Mouse (Mus musculus) E14TG2a.4 (cell line): ENCODE measurements at regions not wholly inside any gene's neighbourhood (a gene's known extent, or its start where the extent isn't known, plus 50 kb on each side); places are given as distances from the start of the nearest gene placed in this dataset.
A peak's percentile ranks its signal among the peaks of the same experiment; 100 is the strongest.

Experiments
- H3K27me3 ChIP-seq: 2 replicates; pipeline ENCODE4 v1.6.1; 2014; ENCODE audit warnings: low read length, control low read depth; ENCODE audit not compliant: insufficient read depth
- H3K36me3 ChIP-seq: 2 replicates; pipeline ENCODE4 v1.6.1; 2014; ENCODE audit warnings: low read length, control low read depth; ENCODE audit not compliant: insufficient read depth
- H3K4me1 ChIP-seq: replicated peaks from 2 replicates; pipeline ENCODE4 v1.6.1; 2014; ENCODE audit warnings: low read depth, low read length, control low read depth
- H3K4me3 ChIP-seq: replicated peaks from 2 replicates; pipeline ENCODE4 v1.5.1; 2014; ENCODE audit warnings: mild to moderate bottlenecking, low read length
- H3K9me3 ChIP-seq: 2 replicates; pipeline ENCODE4 v1.6.1; 2014; ENCODE audit warnings: low read length, control low read depth
- CTCF ChIP-seq: conservative IDR thresholded peaks from 2 replicates; pipeline ENCODE4 v1.5.1; 2014; ENCODE audit warnings: low read length
- NANOG ChIP-seq: IDR thresholded peaks from 2 replicates; pipeline ENCODE4 v1.6.1; 2014; ENCODE audit warnings: borderline replicate concordance, low read length, mixed read lengths
- POU5F1 ChIP-seq: IDR thresholded peaks from 2 replicates; pipeline ENCODE4 v1.6.1; 2014; ENCODE audit warnings: low read length, borderline replicate concordance

DNA sequence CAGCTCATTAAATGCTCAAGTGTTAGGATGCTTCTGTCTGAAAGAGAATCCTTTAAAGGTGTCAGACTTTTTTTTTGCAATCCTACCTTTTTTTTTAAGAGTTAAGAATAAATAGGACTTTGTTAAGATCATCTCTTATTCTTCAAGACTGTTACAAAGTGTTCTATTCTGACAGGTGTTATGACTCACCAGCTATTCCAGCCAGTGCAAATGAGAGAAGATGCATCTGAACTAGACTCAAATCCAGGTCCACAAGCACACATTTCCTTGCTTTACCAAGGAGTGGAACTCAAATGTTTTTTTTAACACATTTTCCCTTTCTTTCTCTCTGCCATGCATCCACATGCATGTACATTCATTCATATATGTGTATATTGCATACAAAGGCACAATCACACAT is 98.4 kb upstream of the Atp10a start:
- no peaks in the 10 kb centered on the region for H3K36me3 ChIP-seq
- no peak overlapping the region for H3K4me3 ChIP-seq
- H3K4me1 ChIP-seq: no peaks in the 10 kb centered on the region
- H3K27me3 ChIP-seq: no peaks in the 10 kb centered on the region
- no peaks in the 10 kb centered on the region for H3K9me3 ChIP-seq
- TF ChIP-seq POU5F1 (no peak), CTCF (no peak)

DNA sequence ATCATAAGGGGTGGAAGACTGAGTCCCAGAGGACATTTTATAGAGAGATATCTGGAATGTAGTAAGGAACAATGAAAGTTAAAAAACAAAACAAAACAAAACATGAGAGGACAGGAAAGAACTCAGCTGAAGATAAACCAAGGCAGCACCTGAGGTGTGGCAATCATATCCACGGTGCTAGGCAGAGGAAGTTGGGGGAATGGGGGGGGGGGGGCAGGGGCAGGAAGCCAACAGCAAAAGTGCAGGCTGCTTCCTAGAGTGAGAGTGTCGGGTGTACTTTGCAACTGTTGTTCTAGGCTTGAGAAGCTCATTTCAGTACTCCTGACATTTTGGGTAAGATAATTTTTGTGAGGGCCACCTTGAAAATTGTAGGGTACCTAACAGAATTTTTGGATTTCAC is 87.2 kb upstream of the Atp10a start:
- H3K9me3 ChIP-seq: no peaks in the 10 kb centered on the region
- no peaks in the 10 kb centered on the region for H3K27me3 ChIP-seq
- H3K36me3 ChIP-seq: no peaks in the 10 kb centered on the region
- H3K4me1 ChIP-seq: no peaks in the 10 kb centered on the region
- no peak overlapping the region for H3K4me3 ChIP-seq
- TF ChIP-seq NANOG: no peak
- TF ChIP-seq POU5F1: no peak

DNA sequence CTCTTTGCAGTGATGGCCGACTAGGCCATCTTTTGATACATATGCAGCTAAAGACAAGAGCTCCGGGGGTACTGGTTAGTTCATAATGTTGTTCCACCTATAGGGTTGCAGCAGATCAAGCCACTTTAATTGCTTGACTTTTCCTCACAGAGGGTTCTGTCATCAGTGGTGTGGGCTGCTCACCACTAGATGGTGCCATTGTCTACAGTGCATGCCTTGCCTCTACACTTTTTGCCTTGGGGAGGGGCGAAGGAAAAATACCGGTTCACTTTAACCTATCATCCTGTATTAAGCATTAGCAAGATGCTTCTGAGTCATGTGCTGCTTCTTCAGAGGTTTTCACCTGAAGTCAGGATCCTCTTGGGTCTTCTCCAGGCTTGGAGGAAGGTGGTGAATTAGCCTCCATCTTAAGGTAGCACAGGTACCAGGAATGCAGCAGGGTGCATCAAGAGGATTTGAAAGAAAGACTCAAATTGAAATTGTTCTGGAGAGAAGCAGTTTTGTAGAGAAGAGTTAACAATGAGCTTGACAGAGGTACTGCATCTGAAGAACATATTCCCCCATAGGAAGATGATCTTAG is 71.6 kb upstream of the Atp10a start:
- Histone ChIP-seq H3K36me3 (no peaks in the 10 kb centered on the region), H3K27me3 (no peaks in the 10 kb centered on the region), H3K4me3 (no peak overlapping the region), H3K4me1 (no peaks in the 10 kb centered on the region), H3K9me3 (no peaks in the 10 kb centered on the region)
- peak; percentile 67 for TF ChIP-seq CTCF
- TF ChIP-seq NANOG: no peak
- TF ChIP-seq POU5F1: no peak

DNA sequence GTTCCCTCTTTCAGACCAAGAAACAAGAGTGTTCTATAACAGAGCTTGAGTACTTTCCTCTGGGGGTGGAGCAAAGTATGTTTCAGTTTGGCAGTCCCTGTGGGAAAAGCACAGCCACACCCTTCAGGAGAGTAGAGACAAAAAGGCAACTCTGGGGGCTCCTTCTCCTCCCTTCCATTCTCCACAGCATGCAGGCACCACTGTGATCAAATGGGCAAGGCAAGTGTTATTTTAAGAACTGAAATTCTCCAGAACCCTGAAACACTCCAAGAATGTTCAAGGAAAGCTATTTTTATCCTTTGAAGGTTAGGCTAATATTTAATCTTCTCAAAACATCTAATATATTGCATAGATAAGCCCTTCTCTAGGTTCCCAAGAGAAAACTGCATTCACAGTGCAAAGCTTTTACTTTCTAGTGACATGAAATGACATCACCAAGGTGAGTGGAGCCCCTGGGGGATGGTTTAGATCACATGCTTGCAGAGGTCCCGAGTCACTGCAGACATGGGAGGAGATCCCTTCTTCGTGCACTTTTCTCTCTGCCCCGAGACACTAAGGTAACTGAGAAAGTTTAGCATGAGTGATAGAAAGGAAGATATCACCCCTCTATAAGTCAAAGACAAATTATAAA is 70.2 kb upstream of the Atp10a start:
- H3K4me3 ChIP-seq: no peak overlapping the region
- TF ChIP-seq POU5F1 (no peak), NANOG (no peak), CTCF (no peak)
- no peaks in the 10 kb centered on the region for H3K36me3 ChIP-seq
- H3K9me3 ChIP-seq: no peaks in the 10 kb centered on the region
- H3K4me1 ChIP-seq: no peaks in the 10 kb centered on the region
- H3K27me3 ChIP-seq: no peaks in the 10 kb centered on the region

DNA sequence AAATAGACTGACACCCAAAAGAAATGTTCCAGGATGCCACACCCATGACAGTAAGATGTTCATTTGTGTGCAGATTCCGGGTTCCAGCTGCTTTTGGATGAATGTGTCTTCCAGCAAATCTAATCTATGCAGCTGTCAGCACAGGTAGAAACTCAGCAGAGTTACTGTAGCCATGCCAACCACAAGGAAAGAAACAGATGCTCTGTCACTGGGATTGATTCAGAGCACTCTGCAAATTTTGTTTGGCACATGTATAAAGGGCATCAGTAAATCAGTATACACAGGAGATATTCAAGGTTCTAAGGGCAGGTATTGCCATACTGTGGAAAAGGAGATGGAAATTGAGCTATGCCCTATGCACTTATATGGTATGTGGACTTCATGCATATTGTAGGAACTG is 60.0 kb upstream of the Atp10a start:
- TF ChIP-seq CTCF: no peak
- no peak for TF ChIP-seq POU5F1
- TF ChIP-seq NANOG: no peak
- no peaks in the 10 kb centered on the region for H3K4me1 ChIP-seq
- H3K27me3 ChIP-seq: no peaks in the 10 kb centered on the region
- H3K4me3 ChIP-seq: no peak overlapping the region
- no peaks in the 10 kb centered on the region for H3K36me3 ChIP-seq
- no peaks in the 10 kb centered on the region for H3K9me3 ChIP-seq
